Mouse (Mus musculus) hindbrain, postnatal 0 days (tissue): ENCODE data around the gene Svbp. TPM values are rescaled to one million over a fixed set of nuclear protein-coding genes. Genes with fewer than 3 reads are reported as not detected.

ENCODE experiments used
- ATAC-seq: fragments of 200-750 bp; cut with Nextera tagmentation; 2 replicates; pipeline ENCODE4 v1.8.0; 2017; ENCODE audit warnings: mild to moderate bottlenecking, moderate TSS enrichment, moderate library complexity
- DNase-seq: peaks from one replicate; pipeline ENCODE4 v3.0.0-alpha.2; 2015; ENCODE audit warnings: low spot score
- H3K27ac ChIP-seq: fragments of 300-500 bp; sonication (generic); 2 replicates; pipeline ENCODE4 v1.5.1; 2014; ENCODE audit warnings: mild to moderate bottlenecking
- H3K27me3 ChIP-seq: fragments of 300-500 bp; sonication (generic); 2 replicates; pipeline ENCODE4 v1.6.1; 2014; ENCODE audit warnings: low read length, mixed read lengths; ENCODE audit not compliant: insufficient read depth
- H3K36me3 ChIP-seq: fragments of 300-500 bp; sonication (generic); 2 replicates; pipeline ENCODE4 v1.6.1; 2014; ENCODE audit warnings: low read length, mixed read lengths; ENCODE audit not compliant: insufficient read depth
- H3K4me1 ChIP-seq: fragments of 300-500 bp; sonication (generic); 2 replicates; pipeline ENCODE4 v1.6.1; 2014; ENCODE audit warnings: antibody characterized with exemption, low read length, mixed read lengths; ENCODE audit not compliant: insufficient read depth
- H3K4me2 ChIP-seq: fragments of 300-500 bp; sonication (generic); 2 replicates; pipeline ENCODE4 v1.6.1; 2014; ENCODE audit warnings: low read depth, mild to moderate bottlenecking, low read length, moderate library complexity, mixed read lengths
- H3K4me3 ChIP-seq: fragments of 300-500 bp; sonication (generic); 2 replicates; pipeline ENCODE4 v1.5.1; 2014; ENCODE audit warnings: low read length
- H3K9ac ChIP-seq: fragments of 300-500 bp; sonication (generic); replicated peaks from 2 replicates; pipeline ENCODE4 v1.6.1; 2014; ENCODE audit warnings: mild to moderate bottlenecking, low read length, moderate library complexity, mixed read lengths
- H3K9me3 ChIP-seq: fragments of 300-500 bp; sonication (generic); 2 replicates; pipeline ENCODE4 v1.6.1; 2016; ENCODE audit warnings: low read length, mixed read lengths
- CTCF ChIP-seq: IDR thresholded peaks from 2 replicates; pipeline ENCODE4 v1.5.1; 2016; ENCODE audit warnings: antibody characterized with exemption, control low read depth, low read depth
- WGBS: fragments of 180-500 bp; shearing (Covaris S2); extraction: QIAGEN DNeasy Blood & Tissue Kit; methylation state at CpG from one replicate; pipeline ENCODE4 v1.1.7; 2014; 5-methylcytosine and 5-hydroxymethylcytosine counted together
- polyA plus RNA-seq: library from polyadenylated mRNA; unstranded; fragments of >200 nt; fragmentation: Nextera tagmentation; extraction: Ambion mirVana; gene quantifications from 2 replicates; pipeline ENCODE4 v1.2.1, GENCODE M21; 2015
- total RNA-seq: library from RNA; depleted of rRNA; stranded (reverse); fragments of >200 nt; gene quantifications from 2 replicates; pipeline ENCODE4 v1.2.3, GENCODE M21; 2014; rRNA removed

Svbp gene
- total and polyA plus RNA-seq, 2 experiments from 2014 or later: 40.9 to 179 TPM

- peaks cover 18% of the 10 kb centered on the region for H3K36me3 ChIP-seq
- no peak for TF ChIP-seq CTCF
- WGBS: 58% methylated on average over 11 of the region's 11 CpGs
- H3K4me2 ChIP-seq: no peak overlapping the region
- no peak overlapping the region for H3K4me3 ChIP-seq
- H3K9me3 ChIP-seq: no peaks in the 10 kb centered on the region
- no peaks in the 10 kb centered on the region for H3K27me3 ChIP-seq
- peak; percentile 24 for DNase-seq
- H3K27ac ChIP-seq: 0 out of 2 replicates have a peak overlapping the region, but pooled peaks have one; percentile 32
- ATAC-seq: no peak
- peaks cover 4% of the 10 kb centered on the region; the same call in 1 of the 2 replicates for H3K4me1 ChIP-seq
- H3K9ac ChIP-seq: no peak overlapping the region
Observed at GRCm38 (mm10) chr4:119248407-119248965, 53.4 kb downstream of the Svbp start.

Other genes starting within 250 kb of the Svbp start
- gene Lao1, start 233.7 kb upstream of the Svbp start, total RNA-seq: 0.07 and 0.58 TPM in 2 replicates
- gene Lao1, start 233.7 kb upstream of the Svbp start, polyA plus RNA-seq: 0.15 and 0.29 TPM in 2 replicates
- gene Slc2a1, start 86.6 kb upstream of the Svbp start, total RNA-seq: 119 and 120 TPM in 2 replicates
- 48.8 and 50.6 TPM in 2 replicates for gene Slc2a1, start 86.6 kb upstream of the Svbp start, polyA plus RNA-seq
- gene Zfp691, start 21.1 kb upstream of the Svbp start, total RNA-seq: 4.6 and 198 TPM in 2 replicates
- gene Zfp691, start 21.1 kb upstream of the Svbp start, polyA plus RNA-seq: 3.6 and 3.7 TPM in 2 replicates
- gene Ermap, start 5.3 kb upstream of the Svbp start, total RNA-seq: 0.18 and 0.37 TPM in 2 replicates
- gene Ermap, start 5.3 kb upstream of the Svbp start, polyA plus RNA-seq: 0.48 and 0.50 TPM in 2 replicates
- 0.37 TPM in 1 of 2 replicates, not detected in the other for gene Tmem269, start 22.9 kb downstream of the Svbp start, total RNA-seq
- 0.30 and 0.43 TPM in 2 replicates for gene Tmem269, start 22.9 kb downstream of the Svbp start, polyA plus RNA-seq
- gene AU022252, start 37.4 kb downstream of the Svbp start, total RNA-seq: 15.3 and 26.4 TPM in 2 replicates
- gene AU022252, start 37.4 kb downstream of the Svbp start, polyA plus RNA-seq: 19.8 and 20.5 TPM in 2 replicates
- 15.3 and 18.3 TPM in 2 replicates for gene P3h1, start 37.6 kb downstream of the Svbp start, total RNA-seq
- 9.1 and 9.8 TPM in 2 replicates for gene P3h1, start 37.6 kb downstream of the Svbp start, polyA plus RNA-seq
- gene Cldn19, start 60.1 kb downstream of the Svbp start, total RNA-seq: 3.6 and 5.1 TPM in 2 replicates
- 1.1 and 1.7 TPM in 2 replicates for gene Cldn19, start 60.1 kb downstream of the Svbp start, polyA plus RNA-seq
- gene Ybx1, start 99.3 kb downstream of the Svbp start, total RNA-seq: 376 and 481 TPM in 2 replicates
- gene Ybx1, start 99.3 kb downstream of the Svbp start, polyA plus RNA-seq: 922 and 930 TPM in 2 replicates
- 27.4 and 29.9 TPM in 2 replicates for gene Ppih, start 125.2 kb downstream of the Svbp start, total RNA-seq
- 50.4 and 55.3 TPM in 2 replicates for gene Ppih, start 125.2 kb downstream of the Svbp start, polyA plus RNA-seq
- gene Ccdc30, start 220.2 kb downstream of the Svbp start, total RNA-seq: 10.0 and 13.4 TPM in 2 replicates
- 23.1 and 24.3 TPM in 2 replicates for gene Ccdc30, start 220.2 kb downstream of the Svbp start, polyA plus RNA-seq
- gene Ppcs, start 227.1 kb downstream of the Svbp start, total RNA-seq: 12.1 and 14.1 TPM in 2 replicates
- gene Ppcs, start 227.1 kb downstream of the Svbp start, polyA plus RNA-seq: 28.5 and 29.4 TPM in 2 replicates
- 0.11 TPM in 1 of 2 replicates, not detected in the other for gene Zmynd12, start 227.5 kb downstream of the Svbp start, total RNA-seq
- 0.51 and 1.3 TPM in 2 replicates for gene Zmynd12, start 227.5 kb downstream of the Svbp start, polyA plus RNA-seq